Mouse (Mus musculus) activated CD4-positive, CD25-positive, alpha-beta regulatory T cell, adult 4 months (primary cell): Measurements from ENCODE around the gene Prps1l1. TPM values are rescaled to one million over a fixed set of nuclear protein-coding genes. Genes with fewer than 3 reads are reported as not detected.

Experiments used
- ATAC-seq: one replicate; pipeline ENCODE4 v1.8.0; 2017
- polyA plus RNA-seq, 2 experiments: library from polyadenylated mRNA; unstranded; fragments of 100-300 nt; shearing (Covaris generic); gene quantifications; one replicate each; pipeline ENCODE4 v1.2.1; 2017

Gene Prps1l1
- polyA plus RNA-seq, 2 experiments from 2014 or later: 0.33 to 1.0 TPM

- ATAC-seq: no peak
These were observed 41.4 kb downstream of the Prps1l1 start for GRCm38 (mm10) chr12:35025916-35026432.

- no peak for ATAC-seq
These were observed 43.0 kb downstream of the Prps1l1 start for GRCm38 (mm10) chr12:35027533-35027932.

Other genes with a start within 250 kb of the Prps1l1 start
- gene Hdac9, start 67.7 kb upstream of the Prps1l1 start, polyA plus RNA-seq: 1 to 10 TPM in 1 of 2 experiments, under 1 TPM in 1; 0.48 to 1.5 TPM
- gene Snx13, start 62.4 kb downstream of the Prps1l1 start, polyA plus RNA-seq: 10 to 100 TPM; 17.4 to 22.5 TPM